Mouse (Mus musculus) G1E (cell line): ENCODE measurements around the gene Mfsd5.

Experiments
- CTCF ChIP-seq: IDR thresholded peaks from 2 replicates; pipeline ENCODE4 v1.5.1; 2012; ENCODE audit warnings: low read depth, low read length, inconsistent platforms, mixed read lengths
- GATA1 ChIP-seq: IDR thresholded peaks from 2 replicates; pipeline ENCODE4 v1.6.1; 2012; ENCODE audit warnings: borderline replicate concordance, low read length, inconsistent platforms, mixed read lengths

GRCm38 (mm10) chr15:102232764-102233163 lies 46.5 kb upstream of the Mfsd5 start:
- no peak for TF ChIP-seq CTCF
- no peak for TF ChIP-seq GATA1
